Mouse (Mus musculus) embryonic facial prominence, embryonic 11.5 days (tissue): ENCODE measurements around the gene Myzap. TPM values are rescaled to one million over a fixed set of nuclear protein-coding genes. Genes with fewer than 3 reads are reported as not detected.

ENCODE experiments used
- ATAC-seq: fragments of 200-750 bp; cut with Nextera tagmentation; replicated peaks from 2 replicates; pipeline ENCODE4 v1.8.0; 2017; ENCODE audit warnings: low read depth; ENCODE audit not compliant: insufficient number of reproducible peaks, low FRiP score, low TSS enrichment
- DNase-seq: peaks from one replicate; pipeline ENCODE4 v3.0.0-alpha.2; 2015; ENCODE audit warnings: low spot score
- H3K27ac ChIP-seq: fragments of 300-500 bp; sonication (generic); replicated peaks from 2 replicates; pipeline ENCODE4 v1.5.1; 2014; ENCODE audit warnings: mild to moderate bottlenecking, low read depth, low read length, control low read depth
- H3K27me3 ChIP-seq: fragments of 300-500 bp; sonication (generic); 2 replicates; pipeline ENCODE4 v1.6.1; 2014; ENCODE audit warnings: mild to moderate bottlenecking, low read length, moderate library complexity, mixed read lengths; ENCODE audit not compliant: control insufficient read depth, insufficient read depth
- H3K36me3 ChIP-seq: fragments of 300-500 bp; sonication (generic); replicated peaks from 2 replicates; pipeline ENCODE4 v1.6.1; 2014; ENCODE audit warnings: low read depth, mild to moderate bottlenecking, low read length, moderate library complexity, mixed read lengths; ENCODE audit not compliant: control insufficient read depth, insufficient read depth
- H3K4me1 ChIP-seq: fragments of 300-500 bp; sonication (generic); 2 replicates; pipeline ENCODE4 v1.6.1; 2014; ENCODE audit warnings: low read length, mixed read lengths; ENCODE audit not compliant: control insufficient read depth, insufficient read depth
- H3K4me2 ChIP-seq: fragments of 300-500 bp; sonication (generic); 2 replicates; pipeline ENCODE4 v1.6.1; 2014; ENCODE audit warnings: low read depth, mild to moderate bottlenecking, control low read depth, low read length, moderate library complexity
- H3K4me3 ChIP-seq: fragments of 300-500 bp; sonication (generic); 2 replicates; pipeline ENCODE4 v1.5.1; 2014; ENCODE audit warnings: low read depth, low read length, control low read depth
- H3K9ac ChIP-seq: fragments of 300-500 bp; sonication (generic); replicated peaks from 2 replicates; pipeline ENCODE4 v1.6.1; 2014; ENCODE audit warnings: mild to moderate bottlenecking, control low read depth, low read length
- H3K9me3 ChIP-seq: fragments of 300-500 bp; sonication (generic); replicated peaks from 2 replicates; pipeline ENCODE4 v1.6.1; 2016; ENCODE audit warnings: mild to moderate bottlenecking, low read length, inconsistent platforms, mixed read lengths; ENCODE audit not compliant: control insufficient read depth
- WGBS: fragments of 180-500 bp; shearing (Covaris S2); extraction: QIAGEN DNeasy Blood & Tissue Kit; methylation state at CpG from one replicate; pipeline ENCODE4 v1.1.7; 2014; 5-methylcytosine and 5-hydroxymethylcytosine counted together
- polyA plus RNA-seq: library from polyadenylated mRNA; unstranded; fragments of >200 nt; fragmentation: Nextera tagmentation; extraction: Ambion mirVana; gene quantifications from 2 replicates; pipeline ENCODE4 v1.2.1, GENCODE M21; 2014

Myzap gene
- polyA plus RNA-seq, 1 experiment from 2014 or later = 8.5 TPM

GRCm38 (mm10) chr9:71498391-71499182 lies 93.6 kb downstream of the Myzap start:
- no peaks in the 10 kb centered on the region for H3K9me3 ChIP-seq
- H3K27ac ChIP-seq = no peak overlapping the region
- DNase-seq (no peak), ATAC-seq (no peak)
- no peak overlapping the region for H3K4me2 ChIP-seq
- no peak overlapping the region for H3K9ac ChIP-seq
- H3K36me3 ChIP-seq = no peaks in the 10 kb centered on the region
- no peak overlapping the region for H3K4me3 ChIP-seq
- no peaks in the 10 kb centered on the region for H3K4me1 ChIP-seq
- H3K27me3 ChIP-seq = no peaks in the 10 kb centered on the region
- 55% methylated on average over 10 of the region's 10 CpGs for WGBS

GRCm38 (mm10) chr9:71496637-71497036 lies 95.5 kb downstream of the Myzap start:
- Histone ChIP-seq H3K4me3 (no peak overlapping the region), H3K4me2 (no peak overlapping the region), H3K27me3 (no peaks in the 10 kb centered on the region), H3K9me3 (no peaks in the 10 kb centered on the region), H3K27ac (no peak overlapping the region), H3K36me3 (no peaks in the 10 kb centered on the region), H3K4me1 (no peaks in the 10 kb centered on the region), H3K9ac (no peak overlapping the region)
- ATAC-seq (no peak), DNase-seq (no peak)
- 26% methylated on average over 2 of the region's 2 CpGs for WGBS

GRCm38 (mm10) chr9:71493771-71494170 lies 98.4 kb downstream of the Myzap start:
- no peaks in the 10 kb centered on the region for H3K27me3 ChIP-seq
- H3K4me3 ChIP-seq = no peak overlapping the region
- no peaks in the 10 kb centered on the region for H3K4me1 ChIP-seq
- H3K4me2 ChIP-seq = no peak overlapping the region
- WGBS = 65% methylated on average over 5 of the region's 5 CpGs
- no peak for ATAC-seq
- no peak for DNase-seq
- H3K27ac ChIP-seq = no peak overlapping the region
- no peaks in the 10 kb centered on the region for H3K36me3 ChIP-seq
- H3K9me3 ChIP-seq = no peaks in the 10 kb centered on the region
- no peak overlapping the region for H3K9ac ChIP-seq

GRCm38 (mm10) chr9:71492296-71493025 lies 99.7 kb downstream of the Myzap start:
- Histone ChIP-seq H3K9me3 (no peaks in the 10 kb centered on the region), H3K4me2 (no peak overlapping the region), H3K36me3 (no peaks in the 10 kb centered on the region), H3K4me3 (no peak overlapping the region), H3K4me1 (no peaks in the 10 kb centered on the region), H3K27ac (peak overlapping the region; percentile 21; the same call in 1 of the 2 replicates), H3K27me3 (no peaks in the 10 kb centered on the region), H3K9ac (no peak overlapping the region)
- no peak for DNase-seq
- WGBS = 70% methylated on average over 15 of the region's 15 CpGs
- no peak for ATAC-seq

- no peak overlapping the region for H3K9ac ChIP-seq
- no peak overlapping the region for H3K4me3 ChIP-seq
- ATAC-seq = no peak
- no peak overlapping the region for H3K4me2 ChIP-seq
- no peaks in the 10 kb centered on the region for H3K9me3 ChIP-seq
- no peak overlapping the region for H3K27ac ChIP-seq
- no peak for DNase-seq
- no peaks in the 10 kb centered on the region for H3K36me3 ChIP-seq
- H3K27me3 ChIP-seq = no peaks in the 10 kb centered on the region
- no peaks in the 10 kb centered on the region for H3K4me1 ChIP-seq
- WGBS = 63% methylated on average over 3 of the region's 3 CpGs
Measured at GRCm38 (mm10) chr9:71490076-71490475, 102.1 kb downstream of the Myzap start.

GRCm38 (mm10) chr9:71486127-71486526 lies 106.0 kb downstream of the Myzap start:
- DNase-seq (no peak), ATAC-seq (no peak)
- Histone ChIP-seq H3K4me1 (no peaks in the 10 kb centered on the region), H3K9ac (no peak overlapping the region; the same call in 1 of the 2 replicates), H3K27ac (no peak overlapping the region), H3K4me3 (no peak overlapping the region; the same call in 1 of the 2 replicates), H3K9me3 (no peaks in the 10 kb centered on the region), H3K36me3 (peaks cover 6% of the 10 kb centered on the region), H3K4me2 (no peak overlapping the region), H3K27me3 (no peaks in the 10 kb centered on the region)
- 43% methylated on average over 7 of the region's 7 CpGs for WGBS

GRCm38 (mm10) chr9:71485475-71486094 lies 106.6 kb downstream of the Myzap start, which contains the start of gene Polr2m:
TSS of gene Polr2m (minus strand) at chr9:71485935.
- Histone ChIP-seq H3K4me3 (peak within 1 kb of the TSS; percentile 96), H3K27me3 (no peaks in the 10 kb centered on the region), H3K27ac (peak within 1 kb of the TSS; percentile 91), H3K9me3 (no peaks in the 10 kb centered on the region), H3K36me3 (peaks cover 12% of the 10 kb centered on the region), H3K4me2 (peak within 1 kb of the TSS; percentile 42), H3K4me1 (no peaks in the 10 kb centered on the region), H3K9ac (peak within 1 kb of the TSS; percentile 100)
- WGBS = under 1% methylated on average over 70 of the region's 70 CpGs
- ATAC-seq (peak; percentile 91), DNase-seq (peak; percentile 99)
